Mouse (Mus musculus): ENCODE data around the gene Stx5a. TPM values are rescaled to one million over a fixed set of nuclear protein-coding genes. Genes with fewer than 3 reads are reported as not detected.
"Not testable (repeated sequence)": the region's sequence is repeated elsewhere in the genome, so short reads cannot be mapped to it uniquely, and the experiment has no call there.

The Stx5a gene
- polyA plus RNA-seq, 1 experiment = 18.8 TPM

GRCm38 (mm10) chr19:8715868-8716766, 25.1 kb upstream of the Stx5a start:
- Histone ChIP-seq H3K9me3 (no peaks in the 10 kb centered on the region), H3K4me3 (replicated peaks) (peak overlapping the region; percentile 17), H3K4me1 (peaks cover 71% of the 10 kb centered on the region), H3K27me3 (replicated peaks) (no peaks in the 10 kb centered on the region), H3K36me3 (replicated peaks; ENCODE audit: low read length) (peaks cover 22% of the 10 kb centered on the region)
- TF ChIP-seq FLI1 (IDR thresholded peaks at IDR 0.05; ENCODE audit: low read length) = no peak
- TF ChIP-seq GATA1 (IDR thresholded peaks at IDR 0.05; ENCODE audit: borderline replicate concordance, low read length) = no peak

GRCm38 (mm10) chr19:8716767-8717475, 24.3 kb upstream of the Stx5a start:
- Histone ChIP-seq H3K9me3 (no peaks in the 10 kb centered on the region), H3K4me3 (replicated peaks) (peak overlapping the region; percentile 69), H3K36me3 (replicated peaks; ENCODE audit: low read length) (peaks cover 14% of the 10 kb centered on the region), H3K27me3 (replicated peaks) (no peaks in the 10 kb centered on the region), H3K4me1 (peaks cover 73% of the 10 kb centered on the region)
- TF ChIP-seq FLI1 (IDR thresholded peaks at IDR 0.05; ENCODE audit: low read length) (no peak), GATA1 (IDR thresholded peaks at IDR 0.05; ENCODE audit: borderline replicate concordance, low read length) (no peak)

GRCm38 (mm10) chr19:8718357-8718756, 22.9 kb upstream of the Stx5a start:
- Histone ChIP-seq H3K36me3 (replicated peaks; ENCODE audit: low read length) (peaks cover 6% of the 10 kb centered on the region), H3K27me3 (replicated peaks) (no peaks in the 10 kb centered on the region), H3K4me3 (replicated peaks) (no peak overlapping the region), H3K9me3 (no peaks in the 10 kb centered on the region), H3K4me1 (peaks cover 78% of the 10 kb centered on the region)
- no peak for TF ChIP-seq FLI1 (IDR thresholded peaks at IDR 0.05; ENCODE audit: low read length)
- TF ChIP-seq GATA1 (IDR thresholded peaks at IDR 0.05; ENCODE audit: borderline replicate concordance, low read length) = no peak

- not testable (repeated sequence) for H3K27me3 ChIP-seq (replicated peaks); H3K9me3 ChIP-seq; H3K4me3 ChIP-seq (replicated peaks); H3K36me3 ChIP-seq (replicated peaks; ENCODE audit: low read length)
- peaks cover 75% of the 10 kb centered on the region for H3K4me1 ChIP-seq
These were observed 22.2 kb upstream of the Stx5a start for GRCm38 (mm10) chr19:8719037-8719436.

GRCm38 (mm10) chr19:8721378-8721777, 19.8 kb upstream of the Stx5a start:
- TF ChIP-seq FLI1 (IDR thresholded peaks at IDR 0.05; ENCODE audit: low read length) = no peak
- TF ChIP-seq GATA1 (IDR thresholded peaks at IDR 0.05; ENCODE audit: borderline replicate concordance, low read length) = no peak
- Histone ChIP-seq H3K36me3 (replicated peaks; ENCODE audit: low read length) (peaks cover 26% of the 10 kb centered on the region), H3K4me1 (peaks cover 73% of the 10 kb centered on the region), H3K4me3 (replicated peaks) (peak overlapping the region; percentile 76), H3K27me3 (replicated peaks) (no peaks in the 10 kb centered on the region), H3K9me3 (no peaks in the 10 kb centered on the region)

- Histone ChIP-seq H3K27me3 (replicated peaks) (no peaks in the 10 kb centered on the region), H3K4me1 (peaks cover 67% of the 10 kb centered on the region), H3K4me3 (replicated peaks) (peak overlapping the region; percentile 99), H3K9me3 (no peaks in the 10 kb centered on the region), H3K36me3 (replicated peaks; ENCODE audit: low read length) (peaks cover 33% of the 10 kb centered on the region)
- TF ChIP-seq GATA1 (IDR thresholded peaks at IDR 0.05; ENCODE audit: borderline replicate concordance, low read length) = no peak
- no peak for TF ChIP-seq FLI1 (IDR thresholded peaks at IDR 0.05; ENCODE audit: low read length)
These were observed 19.2 kb upstream of the Stx5a start for GRCm38 (mm10) chr19:8722021-8722420.

- peaks cover 35% of the 10 kb centered on the region for H3K36me3 ChIP-seq (replicated peaks; ENCODE audit: low read length)
- H3K4me1 ChIP-seq = peaks cover 61% of the 10 kb centered on the region
- H3K27me3 ChIP-seq (replicated peaks) = no peaks in the 10 kb centered on the region
- H3K4me3 ChIP-seq (replicated peaks) = peak overlapping the region; percentile 99
- H3K9me3 ChIP-seq = no peaks in the 10 kb centered on the region
- TF ChIP-seq GATA1 (IDR thresholded peaks at IDR 0.05; ENCODE audit: borderline replicate concordance, low read length) = no peak
- TF ChIP-seq FLI1 (IDR thresholded peaks at IDR 0.05; ENCODE audit: low read length) = no peak
These were observed 18.7 kb upstream of the Stx5a start for GRCm38 (mm10) chr19:8722559-8722906.

- peaks cover 56% of the 10 kb centered on the region for H3K4me1 ChIP-seq
- peak within 1 kb of the TSS; percentile 99 for H3K4me3 ChIP-seq (replicated peaks)
- TF ChIP-seq GATA1 (IDR thresholded peaks at IDR 0.05; ENCODE audit: borderline replicate concordance, low read length) (no peak), FLI1 (IDR thresholded peaks at IDR 0.05; ENCODE audit: low read length) (no peak)
- H3K27me3 ChIP-seq (replicated peaks) = no peaks in the 10 kb centered on the region
- H3K36me3 ChIP-seq (replicated peaks; ENCODE audit: low read length) = peaks cover 37% of the 10 kb centered on the region
- H3K9me3 ChIP-seq = no peaks in the 10 kb centered on the region
These were observed 18.2 kb upstream of the Stx5a start, which contains the start of gene Slc3a2 for GRCm38 (mm10) chr19:8722907-8723573. TSS of gene Slc3a2 (minus strand) at chr19:8723369.

- peak overlapping the region; percentile 99 for H3K4me3 ChIP-seq (replicated peaks)
- peaks cover 37% of the 10 kb centered on the region for H3K36me3 ChIP-seq (replicated peaks; ENCODE audit: low read length)
- no peaks in the 10 kb centered on the region for H3K9me3 ChIP-seq
- no peaks in the 10 kb centered on the region for H3K27me3 ChIP-seq (replicated peaks)
- H3K4me1 ChIP-seq = peaks cover 49% of the 10 kb centered on the region
- no peak for TF ChIP-seq FLI1 (IDR thresholded peaks at IDR 0.05; ENCODE audit: low read length)
- TF ChIP-seq GATA1 (IDR thresholded peaks at IDR 0.05; ENCODE audit: borderline replicate concordance, low read length) = no peak
These were observed 17.5 kb upstream of the Stx5a start for GRCm38 (mm10) chr19:8723574-8724346.
